Mouse (Mus musculus): ENCODE results near the gene Nup35. TPM values are rescaled to one million over a fixed set of nuclear protein-coding genes. Genes with fewer than 3 reads are reported as not detected.

The Nup35 gene
- 5.8 and 6.4 TPM in 2 replicates for polyA plus RNA-seq (2012; rRNA removed)

DNA sequence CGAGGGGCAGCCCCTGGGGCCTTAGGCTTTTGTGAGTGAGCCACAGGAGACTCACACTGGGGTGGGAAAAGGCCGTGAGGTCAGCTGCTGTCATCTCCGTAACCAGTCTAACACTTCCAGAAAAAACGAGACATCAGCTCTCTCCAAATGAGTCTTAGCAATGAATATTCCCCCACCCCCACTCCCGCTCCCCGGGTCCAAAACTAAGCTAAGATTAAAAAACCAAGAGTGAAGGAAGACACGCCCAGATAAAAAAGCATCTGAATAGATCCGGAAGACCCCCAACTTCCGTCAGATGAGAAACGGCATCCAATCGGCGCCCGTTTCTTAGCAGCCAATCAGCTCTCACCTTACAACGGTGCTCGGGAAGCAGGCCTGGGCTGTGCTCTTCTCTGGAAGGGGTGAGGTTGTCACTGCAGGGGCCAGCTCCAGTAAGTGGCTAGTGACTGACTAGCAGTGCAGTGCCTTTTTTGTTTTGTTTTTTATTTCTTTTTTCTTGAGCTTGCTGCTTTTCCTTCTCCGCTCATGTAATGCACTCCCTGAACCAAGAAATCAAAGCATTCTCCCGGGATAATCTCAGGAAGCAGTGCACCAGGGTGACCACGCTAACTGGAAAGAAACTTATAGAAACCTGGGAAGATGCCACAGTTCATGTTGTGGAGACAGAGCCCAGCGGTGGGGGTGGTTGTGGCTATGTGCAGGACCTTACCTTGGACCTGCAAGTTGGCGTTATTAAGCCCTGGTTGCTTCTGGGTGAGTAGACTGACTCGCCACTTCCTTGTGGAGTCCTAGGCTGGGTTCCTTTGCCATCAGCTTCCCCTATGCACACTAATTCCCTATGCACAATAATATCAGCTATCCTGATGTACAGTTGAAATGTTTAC is at the start of gene Nup35, which contains the start of gene Dusp19:
Gene Nup35 (plus strand): TSS at position 383 of the 884 bp plus-strand sequence.
Gene Dusp19 (plus strand): TSS at position 192 of the 884 bp plus-strand sequence.
- Histone ChIP-seq H3K27ac (ENCODE audit: insufficient read depth, low read depth, low read length) (peak within 1 kb of the TSS; percentile 29; the same call in 1 of the 2 replicates), H3K4me3 (ENCODE audit: low read depth, low read length) (peak within 1 kb of the TSS; percentile 69), H3K4me1 (ENCODE audit: control insufficient read depth, insufficient read depth, insufficient read length, low read length) (no peaks in the 10 kb centered on the region), H3K27me3 (ENCODE audit: control insufficient read depth, insufficient read depth, low read length) (no peaks in the 10 kb centered on the region), H3K36me3 (ENCODE audit: control insufficient read depth, insufficient read depth, low read length) (no peaks in the 10 kb centered on the region)
- under 1% methylated on average over 21 of the region's 21 CpGs for WGBS
- TF ChIP-seq CTCF (IDR thresholded peaks at IDR 0.05; ENCODE audit: extremely low read depth, insufficient read length, insufficient replicate concordance, low read depth, low read length) = no peak
- TF ChIP-seq POLR2A (IDR thresholded peaks at IDR 0.05; ENCODE audit: low read depth, low read length) = peak; percentile 59; the same call in 1 of the 2 replicates

DNA sequence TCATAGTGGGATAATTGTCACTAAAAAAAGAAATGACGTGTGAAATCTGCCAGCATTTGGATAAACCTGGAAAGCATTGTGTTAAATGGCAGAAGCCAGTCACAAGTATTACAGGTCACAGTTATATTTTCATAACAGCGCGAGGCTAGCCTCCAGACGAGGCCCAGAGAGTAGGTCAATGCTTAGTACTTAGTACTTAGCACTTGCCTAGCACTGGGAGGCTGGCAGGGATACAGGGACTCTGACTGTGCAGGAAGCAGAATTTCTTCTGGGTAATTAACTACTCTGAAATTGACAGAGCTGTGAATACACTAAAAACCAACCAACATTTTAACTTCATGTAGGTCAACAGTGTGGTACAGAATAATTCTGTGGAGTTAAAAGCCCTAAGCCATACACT is 49.6 kb upstream of the Nup35 start:
- Histone ChIP-seq H3K27ac (ENCODE audit: insufficient read depth, low read depth, low read length) (no peak overlapping the region), H3K4me1 (ENCODE audit: control insufficient read depth, insufficient read depth, insufficient read length, low read length) (peaks cover 3% of the 10 kb centered on the region; the same call in 1 of the 2 replicates), H3K27me3 (ENCODE audit: control insufficient read depth, insufficient read depth, low read length) (no peaks in the 10 kb centered on the region), H3K4me3 (ENCODE audit: low read depth, low read length) (no peak overlapping the region), H3K36me3 (ENCODE audit: control insufficient read depth, insufficient read depth, low read length) (peaks cover 3% of the 10 kb centered on the region; the same call in 1 of the 2 replicates)
- TF ChIP-seq CTCF (IDR thresholded peaks at IDR 0.05; ENCODE audit: extremely low read depth, insufficient read length, insufficient replicate concordance, low read depth, low read length) (no peak), POLR2A (IDR thresholded peaks at IDR 0.05; ENCODE audit: low read depth, low read length) (no peak)
- 85% methylated on average over 4 of the region's 4 CpGs for WGBS

- H3K36me3 ChIP-seq (ENCODE audit: control insufficient read depth, insufficient read depth, low read length) = peaks cover 3% of the 10 kb centered on the region; the same call in 1 of the 2 replicates
- WGBS = 65% methylated on average over 4 of the region's 4 CpGs
- no peak for TF ChIP-seq POLR2A (IDR thresholded peaks at IDR 0.05; ENCODE audit: low read depth, low read length)
- TF ChIP-seq CTCF (IDR thresholded peaks at IDR 0.05; ENCODE audit: extremely low read depth, insufficient read length, insufficient replicate concordance, low read depth, low read length) = no peak
Measured at GRCm38 (mm10) chr2:80570656-80571055, 46.4 kb upstream of the Nup35 start.

GRCm38 (mm10) chr2:80577286-80577685 is 39.8 kb upstream of the Nup35 start:
- TF ChIP-seq POLR2A (IDR thresholded peaks at IDR 0.05; ENCODE audit: low read depth, low read length) = no peak
- no peak for TF ChIP-seq CTCF (IDR thresholded peaks at IDR 0.05; ENCODE audit: extremely low read depth, insufficient read length, insufficient replicate concordance, low read depth, low read length)
- H3K27me3 ChIP-seq (ENCODE audit: control insufficient read depth, insufficient read depth, low read length) = no peaks in the 10 kb centered on the region
- WGBS = 84% methylated on average over 1 of the region's 1 CpGs

More at GRCm38 (mm10) chr2:80570656-80571055, 46.4 kb upstream of the Nup35 start:
- Histone ChIP-seq H3K4me3 (ENCODE audit: low read depth, low read length) (no peak overlapping the region), H3K27ac (ENCODE audit: insufficient read depth, low read depth, low read length) (no peak overlapping the region), H3K4me1 (ENCODE audit: control insufficient read depth, insufficient read depth, insufficient read length, low read length) (no peaks in the 10 kb centered on the region), H3K27me3 (ENCODE audit: control insufficient read depth, insufficient read depth, low read length) (no peaks in the 10 kb centered on the region)

DNA sequence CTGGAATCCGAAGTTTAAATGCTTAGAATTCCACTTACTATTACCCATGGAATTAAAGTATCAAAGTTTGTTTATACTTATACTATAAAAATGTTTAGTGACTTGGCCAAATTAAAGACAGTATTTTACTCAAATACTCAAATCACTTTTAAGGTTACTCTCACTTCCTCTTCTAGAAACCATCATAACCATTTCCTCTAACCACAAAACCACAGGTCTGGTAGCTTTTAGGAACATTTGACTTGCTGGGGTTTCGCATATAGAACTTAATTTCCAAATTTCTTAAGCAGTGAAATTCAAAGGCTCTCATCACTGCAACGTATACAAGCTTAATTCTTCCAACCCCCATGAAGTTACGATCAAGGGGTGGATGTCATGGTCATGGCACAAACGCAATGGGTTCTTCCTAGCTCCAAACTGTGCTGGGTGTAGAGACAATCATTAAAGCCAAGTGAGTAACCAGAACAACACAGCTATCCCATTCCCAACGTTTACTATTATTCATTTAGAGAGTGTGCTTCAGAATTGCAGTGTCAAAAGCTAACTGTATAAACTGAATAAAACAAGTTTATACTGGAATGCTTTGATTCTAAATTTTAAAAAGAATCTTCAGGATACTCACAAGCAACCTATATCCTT is 37.7 kb upstream of the Nup35 start:
- peaks cover 6% of the 10 kb centered on the region for H3K4me1 ChIP-seq (ENCODE audit: control insufficient read depth, insufficient read depth, insufficient read length, low read length)
- H3K4me3 ChIP-seq (ENCODE audit: low read depth, low read length) = no peak overlapping the region
- no peak overlapping the region for H3K27ac ChIP-seq (ENCODE audit: insufficient read depth, low read depth, low read length)
- no peaks in the 10 kb centered on the region for H3K36me3 ChIP-seq (ENCODE audit: control insufficient read depth, insufficient read depth, low read length)
- 16% methylated on average over 6 of the region's 6 CpGs for WGBS
- no peaks in the 10 kb centered on the region for H3K27me3 ChIP-seq (ENCODE audit: control insufficient read depth, insufficient read depth, low read length)
- no peak for TF ChIP-seq POLR2A (IDR thresholded peaks at IDR 0.05; ENCODE audit: low read depth, low read length)
- TF ChIP-seq CTCF (IDR thresholded peaks at IDR 0.05; ENCODE audit: extremely low read depth, insufficient read length, insufficient replicate concordance, low read depth, low read length) = no peak

More at GRCm38 (mm10) chr2:80577286-80577685, 39.8 kb upstream of the Nup35 start:
- Histone ChIP-seq H3K4me3 (ENCODE audit: low read depth, low read length) (no peak overlapping the region), H3K36me3 (ENCODE audit: control insufficient read depth, insufficient read depth, low read length) (no peaks in the 10 kb centered on the region), H3K27ac (ENCODE audit: insufficient read depth, low read depth, low read length) (no peak overlapping the region), H3K4me1 (ENCODE audit: control insufficient read depth, insufficient read depth, insufficient read length, low read length) (peaks cover 6% of the 10 kb centered on the region)

GRCm38 (mm10) chr2:80580311-80580961 is 36.6 kb upstream of the Nup35 start:
- no peaks in the 10 kb centered on the region for H3K27me3 ChIP-seq (ENCODE audit: control insufficient read depth, insufficient read depth, low read length)
- H3K36me3 ChIP-seq (ENCODE audit: control insufficient read depth, insufficient read depth, low read length) = no peaks in the 10 kb centered on the region
- H3K27ac ChIP-seq (ENCODE audit: insufficient read depth, low read depth, low read length) = peak overlapping the region; percentile 93

More at GRCm38 (mm10) chr2:80580311-80580961, 36.6 kb upstream of the Nup35 start:
- WGBS = under 1% methylated on average over 65 of the region's 65 CpGs
- peak overlapping the region; percentile 86 for H3K4me3 ChIP-seq (ENCODE audit: low read depth, low read length)
- TF ChIP-seq POLR2A (IDR thresholded peaks at IDR 0.05; ENCODE audit: low read depth, low read length) (no peak), CTCF (IDR thresholded peaks at IDR 0.05; ENCODE audit: extremely low read depth, insufficient read length, insufficient replicate concordance, low read depth, low read length) (no peak)
- peaks cover 6% of the 10 kb centered on the region for H3K4me1 ChIP-seq (ENCODE audit: control insufficient read depth, insufficient read depth, insufficient read length, low read length)

All from small intestine, adult 2 months (tissue).